29 mouse cellular contexts compared by ENCODE assay signal in genomic region chr2:136620969-136621368, GRCm38 (mm10).
"Had no signal": no experiment of that assay in that cellular context is flagged by ENCODE, and none has a peak within 500 bp of the region (broad histone marks: within the 10 kb centered on the region; RNA-seq: fewer than 3 reads in every experiment).

No protein-coding gene starts in this region.

- H3K4me3 ChIP-seq: limb, embryonic 10.5 days; limb, embryonic 12.5 days; limb, embryonic 13.5 days; limb, embryonic 15.5 days; liver, embryonic 12.5 days; liver, embryonic 13.5 days; liver, embryonic 15.5 days; lung, embryonic 15.5 days; megakaryocyte, embryonic 14.5 days; midbrain, embryonic 10.5 days; midbrain, embryonic 12.5 days; midbrain, embryonic 13.5 days; midbrain, embryonic 15.5 days; myocyte; neural tube, embryonic 12.5 days; neural tube, embryonic 13.5 days had no signal

- DNase-seq: liver; liver, embryonic 13.5 days; liver, postnatal 0 days; lung, adult 18-20 months; lung, adult 2 months; lung, postnatal 10 days; lung, postnatal 14 days; lung, postnatal 36 days; lung, postnatal 4 days; midbrain, embryonic 14.5 days had no signal

- H3K27ac ChIP-seq: limb, embryonic 10.5 days; limb, embryonic 12.5 days; limb, embryonic 13.5 days; limb, embryonic 15.5 days; liver, embryonic 12.5 days; liver, embryonic 13.5 days; liver, embryonic 14.5 days; liver, embryonic 15.5 days; lung, embryonic 15.5 days; macrophage; midbrain, embryonic 10.5 days; midbrain, embryonic 12.5 days; midbrain, embryonic 13.5 days; midbrain, embryonic 15.5 days; neural tube, embryonic 12.5 days; neural tube, embryonic 13.5 days had no signal

- ATAC-seq: liver, embryonic 12.5 days; liver, postnatal 0 days; lung, postnatal 0 days; midbrain, embryonic 13.5 days; midbrain, embryonic 15.5 days; midbrain, embryonic 16.5 days had no signal
